Mouse (Mus musculus): ENCODE results near the gene Traf1.

Gene Traf1

GRCm38 (mm10) chr2:34941061-34941675 lies 20.4 kb downstream of the Traf1 start:
- in situ Hi-C loops (cut with MboI) = no loop called here

GRCm38 (mm10) chr2:34940246-34940645 lies 21.3 kb downstream of the Traf1 start:
- in situ Hi-C loops (cut with MboI) = no loop called here

DNA sequence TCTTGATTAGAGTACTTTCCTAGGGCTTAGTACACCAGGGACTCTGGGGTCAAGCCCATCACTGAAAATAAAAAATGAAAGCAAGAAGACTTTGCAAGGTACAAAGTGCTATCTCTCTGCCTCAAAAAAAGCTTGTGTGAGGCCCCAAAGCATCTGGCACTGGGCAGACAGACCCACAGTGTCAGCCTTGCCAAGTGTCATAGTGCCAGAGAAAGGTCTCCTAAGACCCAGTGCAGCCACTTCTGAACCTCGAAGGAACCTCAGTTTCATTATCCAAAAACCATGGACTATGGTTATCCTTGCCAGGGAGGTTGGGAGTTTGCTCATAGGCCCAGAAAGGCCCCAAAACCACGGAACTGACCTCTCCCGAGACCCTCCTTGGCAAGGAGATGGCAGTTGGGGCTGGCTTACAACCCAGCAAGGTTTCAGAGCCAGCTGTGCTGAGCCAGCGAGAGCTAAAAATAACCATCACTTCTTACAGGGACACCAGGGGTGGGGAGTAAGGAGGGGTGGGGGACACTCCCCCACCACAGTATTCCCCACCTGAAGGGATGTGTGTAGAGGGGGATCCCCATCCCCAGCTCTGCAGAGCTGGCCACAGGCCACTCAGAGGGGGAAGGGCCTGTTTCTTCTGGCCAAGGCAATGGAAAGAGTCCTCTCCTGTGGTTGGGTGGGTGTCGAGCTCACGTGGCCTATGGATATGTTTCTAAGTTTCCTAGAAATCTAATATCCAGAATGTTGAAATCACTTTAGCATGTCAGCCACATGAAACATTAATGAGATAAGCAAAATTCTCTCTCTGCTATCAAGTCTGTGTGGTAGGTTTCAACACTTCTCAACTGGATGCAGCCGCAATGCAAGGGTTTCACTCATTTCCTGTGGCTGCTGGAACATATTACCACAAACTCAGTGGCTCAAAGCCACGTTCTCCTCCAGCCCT lies 23.0 kb downstream of the Traf1 start:
- in situ Hi-C loops (cut with MboI) = no loop called here

DNA sequence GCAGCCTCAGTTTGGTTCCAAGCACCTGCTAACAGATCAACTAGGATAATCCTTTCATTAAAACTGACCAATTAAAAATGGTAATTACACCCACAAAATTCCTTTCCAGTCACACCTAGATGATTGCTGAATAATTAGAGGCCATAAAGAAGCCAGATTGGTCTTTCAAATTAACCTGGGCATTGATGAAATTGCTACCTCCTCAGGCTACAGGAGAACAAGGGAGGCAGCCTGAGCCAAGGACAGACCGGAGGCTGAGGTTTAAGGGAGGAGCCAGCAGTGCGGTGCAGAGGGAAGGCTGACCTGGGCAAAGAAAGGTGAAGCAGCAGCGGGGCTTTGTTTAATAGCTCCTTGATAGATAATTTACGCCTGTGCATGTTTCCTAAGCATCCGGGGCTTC lies 24.1 kb downstream of the Traf1 start:
- in situ Hi-C loops (cut with MboI) = no loop called here

DNA sequence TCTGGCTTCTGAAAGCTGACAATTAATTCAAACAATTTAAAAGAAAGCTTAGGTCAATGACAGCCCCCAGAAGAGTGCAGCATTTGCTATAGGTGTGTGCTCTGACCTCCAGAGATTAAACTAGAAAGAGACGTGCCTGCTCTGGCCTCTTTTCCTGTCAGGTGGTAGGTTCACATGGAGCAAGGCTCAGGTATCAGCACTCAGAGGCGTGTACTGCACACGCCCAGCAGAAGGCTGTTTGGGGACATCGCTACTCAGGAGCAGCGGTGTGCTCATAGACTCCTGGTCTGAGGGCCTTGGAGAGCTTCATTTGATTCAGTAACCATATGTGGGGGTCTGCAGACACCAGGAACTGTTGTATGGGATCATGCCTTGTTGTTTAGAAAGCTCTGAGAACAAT lies 34.3 kb downstream of the Traf1 start:
- in situ Hi-C loops (cut with MboI) = no loop called here

GRCm38 (mm10) chr2:34922729-34923128 lies 38.8 kb downstream of the Traf1 start:
- in situ Hi-C loops (cut with MboI) = no loop called here

DNA sequence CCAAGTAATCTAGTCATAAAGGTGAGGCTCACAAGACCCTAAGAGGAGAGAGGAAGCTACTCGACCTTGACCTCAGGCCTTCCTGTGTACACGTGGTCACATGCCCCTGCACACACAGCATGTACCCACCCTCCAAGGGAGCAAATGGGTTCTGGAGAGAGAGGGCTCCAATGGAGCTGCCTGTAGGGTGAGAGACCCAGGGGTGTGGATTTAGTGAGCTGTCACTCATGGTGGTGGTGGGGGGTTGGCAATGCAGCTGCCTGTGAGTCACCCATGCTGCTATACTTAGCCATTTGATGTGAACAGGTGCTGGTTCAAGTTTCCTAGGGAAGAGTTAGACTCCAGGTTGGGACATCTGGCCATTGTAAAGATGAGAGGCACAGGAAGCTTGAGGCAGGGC lies 41.4 kb downstream of the Traf1 start:
- in situ Hi-C loops (cut with MboI) = no loop called here

GRCm38 (mm10) chr2:34915103-34915502 lies 46.5 kb downstream of the Traf1 start:
- in situ Hi-C loops (cut with MboI) = no loop called here

DNA sequence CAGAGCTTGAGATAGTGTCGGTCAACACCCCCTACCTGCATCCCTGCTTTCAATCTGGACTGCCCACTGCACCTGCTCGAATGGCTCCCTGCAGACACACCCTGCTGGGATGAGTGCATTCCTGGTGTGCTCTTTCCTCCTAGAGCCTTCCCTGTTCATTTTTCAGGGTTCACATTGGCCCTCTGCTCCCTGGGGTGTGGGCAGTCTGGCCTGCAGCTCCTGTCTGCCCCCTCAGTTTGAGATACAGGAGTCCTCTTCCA lies 46.8 kb downstream of the Traf1 start:
- in situ Hi-C loops (cut with MboI) = no loop called here

DNA sequence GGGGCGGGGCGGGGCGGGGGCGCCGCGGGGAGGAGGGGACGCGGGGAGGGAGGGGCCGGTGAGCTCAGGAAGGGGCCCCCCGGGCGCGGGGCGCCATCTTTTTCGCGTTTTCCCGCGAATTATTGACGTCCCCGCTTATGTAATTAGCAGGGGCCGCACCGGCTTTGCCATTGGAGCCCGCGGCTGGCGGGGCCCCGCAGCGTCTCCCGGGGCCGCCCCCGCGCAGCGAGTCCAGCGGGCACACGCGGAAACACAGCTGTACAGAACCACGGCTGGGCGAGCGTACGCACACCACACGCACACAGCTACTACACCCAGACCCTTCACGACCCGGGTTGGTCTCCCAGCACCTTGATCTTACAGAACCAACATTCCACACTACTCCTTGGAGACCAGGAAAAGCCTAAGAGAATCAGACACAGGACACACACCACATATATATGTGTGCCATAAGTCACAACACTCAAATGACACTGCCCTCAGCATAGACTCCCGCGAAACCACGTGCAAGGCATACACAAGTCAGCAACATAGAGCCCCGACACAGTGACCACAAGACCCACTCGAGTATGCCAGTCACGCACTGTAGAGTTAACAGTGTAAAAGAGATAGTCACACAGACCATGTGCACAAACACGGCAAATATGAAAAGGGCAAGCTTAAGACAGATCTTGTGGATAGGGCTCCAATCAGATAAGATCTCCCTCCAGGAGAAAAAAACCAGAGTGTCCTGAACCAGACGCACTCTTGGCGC lies 47.3 kb downstream of the Traf1 start:
- in situ Hi-C loops (cut with MboI) = no loop called here

DNA sequence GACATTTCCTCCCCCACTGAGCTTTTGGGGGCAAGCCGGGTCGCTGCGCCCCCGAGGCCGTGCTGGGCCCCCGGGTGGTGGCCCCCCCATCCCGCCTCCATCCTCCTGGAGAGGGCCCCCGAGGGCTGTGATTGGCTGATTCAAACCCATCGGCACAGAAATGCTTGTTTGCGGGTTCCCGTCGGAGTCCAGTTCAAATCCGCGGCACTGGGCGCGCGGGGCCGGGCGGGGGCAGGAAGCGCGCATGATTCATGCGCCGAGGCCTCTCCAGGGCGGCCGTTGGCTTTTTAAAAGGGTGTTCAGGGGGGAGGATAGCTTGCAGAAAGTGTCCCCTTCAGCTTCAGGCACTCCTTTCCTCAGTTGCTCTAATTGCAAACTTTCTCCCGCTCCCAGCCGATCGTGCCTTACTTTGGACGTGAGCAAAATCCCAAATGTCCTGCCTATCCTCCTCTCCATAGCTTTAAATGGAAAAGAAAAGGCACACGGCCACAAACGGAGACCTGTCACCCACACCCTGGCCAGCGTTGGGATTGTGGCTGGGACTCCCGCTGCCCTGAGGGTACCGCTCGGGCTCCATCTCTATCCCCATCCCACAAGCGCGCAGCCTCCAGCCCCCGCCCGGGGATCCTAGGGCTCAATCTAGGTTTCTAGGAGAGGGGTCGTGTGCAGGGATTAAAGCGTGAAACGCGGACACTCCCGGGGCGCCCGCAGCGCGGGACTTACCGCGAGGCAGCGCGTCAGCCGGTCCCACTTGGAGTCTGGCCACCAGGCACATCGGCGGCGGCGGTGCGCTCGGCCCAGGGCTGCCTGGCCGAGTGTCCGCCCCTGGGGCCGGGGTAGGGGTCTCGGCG lies 48.1 kb downstream of the Traf1 start, which contains the start of gene Phf19:
Phf19 (minus strand) TSS at position 809 of the 851 bp plus-strand sequence.
- in situ Hi-C loops (cut with MboI) = no loop called here

DNA sequence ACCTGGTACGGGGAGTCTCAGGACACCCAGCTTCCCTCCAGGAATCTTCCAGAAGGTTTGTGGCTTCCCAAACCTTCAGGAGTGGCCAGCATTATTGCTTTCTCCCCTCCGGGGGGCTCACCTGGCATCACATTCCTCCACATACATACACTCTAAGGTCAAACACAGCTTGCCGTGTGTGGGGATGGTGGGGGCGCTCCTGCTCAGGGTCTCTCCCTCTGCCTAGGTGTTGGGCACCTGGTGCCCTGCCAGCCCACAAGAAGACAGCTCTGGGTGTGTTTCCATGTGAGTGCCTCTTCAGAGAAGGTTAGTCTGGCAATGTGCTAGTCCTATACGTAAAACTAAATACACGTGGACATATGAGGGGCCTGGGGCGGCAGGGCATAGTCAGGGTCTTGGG lies 49.0 kb downstream of the Traf1 start:
- in situ Hi-C loops (cut with MboI) = no loop called here

- in situ Hi-C loops (cut with MboI) = no loop called here
Observed at GRCm38 (mm10) chr2:34911871-34912270, 49.7 kb downstream of the Traf1 start.

DNA sequence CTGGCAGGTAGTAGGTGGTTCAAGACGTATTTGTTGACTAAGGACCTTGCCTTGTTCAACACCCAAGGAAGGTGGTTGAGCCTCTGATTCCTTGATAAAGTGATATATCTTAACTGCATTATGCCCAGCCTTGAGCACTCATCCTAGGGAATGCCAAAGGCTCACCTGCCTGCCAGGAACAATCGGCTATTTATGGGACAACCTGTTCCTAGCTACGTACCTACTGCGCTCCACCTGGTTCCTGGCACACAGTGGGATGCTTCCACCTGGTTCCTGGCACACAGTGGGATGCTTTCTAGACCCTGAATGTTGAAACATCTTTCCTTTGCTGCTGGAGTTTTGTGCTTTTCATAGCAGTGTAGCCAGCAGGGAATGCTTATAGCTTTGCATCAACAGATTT lies 51.9 kb downstream of the Traf1 start:
- in situ Hi-C loops (cut with MboI) = no loop called here

DNA sequence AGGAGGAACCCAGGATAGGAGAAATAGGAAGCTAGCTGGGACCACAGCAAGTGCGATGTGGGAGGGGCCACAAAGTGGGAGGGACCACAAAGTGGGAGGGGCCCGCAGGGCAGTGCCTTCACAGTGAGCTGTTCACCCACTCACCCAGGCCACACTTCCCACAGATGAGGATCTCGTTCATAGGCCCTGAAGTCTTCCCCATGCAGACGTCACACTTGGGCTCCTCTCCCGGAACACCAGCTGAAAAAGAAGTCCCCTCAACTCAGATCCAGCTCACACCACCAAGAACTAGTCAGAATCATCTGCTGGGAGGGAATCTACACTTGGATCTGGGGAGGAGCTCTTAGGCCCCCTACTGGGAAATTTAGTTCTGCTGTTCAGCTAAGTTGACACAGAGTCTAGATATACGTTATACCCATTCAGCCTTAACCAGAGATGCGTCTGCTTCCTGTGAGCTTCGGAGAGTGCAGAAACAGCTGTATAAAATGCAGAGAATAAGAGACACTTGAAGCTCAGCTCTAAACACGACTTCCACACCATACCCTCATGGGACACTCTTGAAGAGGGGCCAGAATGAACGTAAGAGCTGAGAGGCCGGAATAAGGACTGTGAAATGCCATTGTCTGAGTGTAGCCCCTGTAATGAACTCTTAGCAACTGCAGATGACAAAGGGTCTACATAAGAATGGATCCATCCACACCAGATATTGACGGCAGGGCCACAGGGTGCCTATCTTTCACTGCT lies 54.5 kb downstream of the Traf1 start:
- in situ Hi-C loops (cut with MboI) = no loop called here

DNA sequence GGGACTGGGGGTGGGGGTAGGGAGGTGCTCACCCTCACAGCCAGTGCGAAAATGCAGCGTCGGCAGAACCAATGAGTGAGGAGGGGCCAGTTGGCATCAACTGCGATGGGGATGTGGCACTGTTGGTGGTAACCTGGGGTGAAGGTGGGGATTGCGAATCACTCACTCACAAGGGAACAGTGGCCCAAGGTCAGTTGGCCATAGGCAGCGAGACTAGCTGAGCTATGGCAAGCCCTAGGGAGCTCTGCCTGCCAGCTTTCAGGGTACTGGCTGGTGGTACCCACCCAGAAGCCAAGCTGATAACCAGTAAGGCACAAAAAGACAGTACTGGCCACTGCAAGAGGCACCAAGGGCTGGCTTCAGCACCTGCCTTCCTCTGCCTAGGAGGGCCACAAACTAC lies 55.1 kb downstream of the Traf1 start:
- in situ Hi-C loops (cut with MboI) = no loop called here

DNA sequence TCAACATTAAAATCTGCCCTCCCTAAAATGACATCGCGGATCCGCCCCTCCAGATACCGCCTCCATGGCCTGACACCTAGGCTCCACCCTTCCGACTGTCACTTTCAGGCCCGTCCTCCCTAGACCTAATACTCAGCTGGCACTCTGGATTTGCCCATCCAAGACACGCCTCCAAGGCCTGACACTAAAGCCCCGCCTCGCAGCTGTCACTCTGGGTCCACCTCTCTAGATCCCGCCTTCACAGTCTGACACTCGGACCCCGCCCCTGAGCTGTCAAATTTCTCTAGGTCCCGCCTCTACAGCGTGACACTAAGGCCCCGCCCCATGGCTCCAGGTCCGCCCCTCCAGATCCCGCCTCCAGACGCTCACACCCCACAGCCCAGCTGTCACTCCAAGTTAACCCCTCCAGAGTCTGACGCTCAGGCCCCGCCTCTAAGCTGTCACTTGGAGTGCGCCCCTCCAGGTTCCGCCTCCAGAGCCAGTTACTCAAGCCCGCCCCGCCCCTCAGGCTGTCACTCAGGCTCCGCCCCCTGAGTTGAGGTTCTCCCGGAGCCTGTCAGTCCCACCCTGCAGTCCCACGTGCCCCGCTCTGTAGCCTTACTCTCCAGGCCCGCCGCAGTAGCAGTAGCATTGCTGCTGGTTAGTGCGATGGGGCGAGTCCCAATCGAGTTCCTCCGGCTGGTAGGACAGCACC lies 56.6 kb downstream of the Traf1 start:
- in situ Hi-C loops (cut with MboI) = loop anchor here (5.0 kb wide), 1 partner anchor 62 kb away; no protein-coding TSS in a partner anchor

- in situ Hi-C loops (cut with MboI) = loop anchor here (5.0 kb wide), 1 partner anchor 63 kb away; no protein-coding TSS in a partner anchor
Observed at GRCm38 (mm10) chr2:34903652-34904405, 57.7 kb downstream of the Traf1 start.

DNA sequence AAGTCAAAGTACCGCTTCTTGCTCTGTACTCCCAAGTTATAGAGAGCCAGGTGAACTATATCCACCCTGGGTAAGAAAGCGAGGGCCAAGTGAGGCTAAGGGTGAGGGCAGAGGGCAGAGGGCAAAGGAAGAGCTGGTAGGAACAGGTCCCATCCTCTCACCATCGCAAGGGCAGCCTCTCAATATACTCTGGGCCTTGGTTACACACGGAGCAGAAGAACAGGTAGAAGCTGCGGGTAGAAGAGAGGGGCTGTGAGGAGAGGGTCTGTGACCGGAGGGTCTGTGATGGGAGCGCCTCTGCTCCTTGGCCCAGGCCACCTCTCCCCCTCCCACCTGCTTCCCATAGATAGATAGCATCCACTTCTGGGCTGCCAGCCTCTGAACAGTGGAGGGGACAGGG lies 58.4 kb downstream of the Traf1 start:
- in situ Hi-C loops (cut with MboI) = loop anchor here (5.0 kb wide), 1 partner anchor 64 kb away; no protein-coding TSS in a partner anchor
